Mouse (Mus musculus): Measurements from ENCODE around the gene Stat5a. TPM values are rescaled to one million over a fixed set of nuclear protein-coding genes. Genes with fewer than 3 reads are reported as not detected.

Gene Stat5a
- total and polyA plus RNA-seq, 2 experiments from 2014 or later = 4.0 to 5.1 TPM

- 93% methylated on average over 2 of the region's 2 CpGs for WGBS
- TF ChIP-seq CTCF (IDR thresholded peaks at IDR 0.05) = no peak
- Histone ChIP-seq H3K36me3 (ENCODE audit: insufficient read depth, low read length) (no peaks in the 10 kb centered on the region), H3K27ac (ENCODE audit: low read depth, low read length) (no peak overlapping the region), H3K9ac (replicated peaks; ENCODE audit: low read length, poor library complexity, severe bottlenecking) (no peak overlapping the region), H3K9me3 (ENCODE audit: low read length) (no peaks in the 10 kb centered on the region), H3K4me3 (ENCODE audit: low read depth, low read length) (no peak overlapping the region), H3K4me1 (ENCODE audit: insufficient read depth, low read length) (peaks cover 10% of the 10 kb centered on the region), H3K4me2 (ENCODE audit: low read depth, low read length, poor library complexity, severe bottlenecking) (no peak overlapping the region), H3K27me3 (ENCODE audit: insufficient read depth, low read length) (peaks cover 4% of the 10 kb centered on the region; the same call in 1 of the 2 replicates)
- ATAC-seq (ENCODE audit: low FRiP score) (no peak), DNase-seq (ENCODE audit: low spot score) (no peak)
Observed at GRCm38 (mm10) chr11:100852088-100852487, 7.1 kb upstream of the Stat5a start.

GRCm38 (mm10) chr11:100853018-100853417 is 6.1 kb upstream of the Stat5a start:
- no peaks in the 10 kb centered on the region for H3K9me3 ChIP-seq (ENCODE audit: low read length)
- H3K4me3 ChIP-seq (ENCODE audit: low read depth, low read length) = no peak overlapping the region
- H3K27ac ChIP-seq (ENCODE audit: low read depth, low read length) = no peak overlapping the region
- 86% methylated on average over 5 of the region's 5 CpGs for WGBS
- DNase-seq (ENCODE audit: low spot score) = no peak
- peaks cover 10% of the 10 kb centered on the region for H3K4me1 ChIP-seq (ENCODE audit: insufficient read depth, low read length)
- TF ChIP-seq CTCF (IDR thresholded peaks at IDR 0.05) = no peak
- no peaks in the 10 kb centered on the region for H3K36me3 ChIP-seq (ENCODE audit: insufficient read depth, low read length)
- peaks cover 4% of the 10 kb centered on the region; the same call in 1 of the 2 replicates for H3K27me3 ChIP-seq (ENCODE audit: insufficient read depth, low read length)
- H3K4me2 ChIP-seq (ENCODE audit: low read depth, low read length, poor library complexity, severe bottlenecking) = no peak overlapping the region
- H3K9ac ChIP-seq (replicated peaks; ENCODE audit: low read length, poor library complexity, severe bottlenecking) = no peak overlapping the region
- ATAC-seq (ENCODE audit: low FRiP score) = no peak

- Histone ChIP-seq H3K4me2 (ENCODE audit: low read depth, low read length, poor library complexity, severe bottlenecking) (no peak overlapping the region), H3K27me3 (ENCODE audit: insufficient read depth, low read length) (peaks cover 4% of the 10 kb centered on the region; the same call in 1 of the 2 replicates), H3K9me3 (ENCODE audit: low read length) (no peaks in the 10 kb centered on the region), H3K36me3 (ENCODE audit: insufficient read depth, low read length) (no peaks in the 10 kb centered on the region), H3K4me3 (ENCODE audit: low read depth, low read length) (no peak overlapping the region), H3K4me1 (ENCODE audit: insufficient read depth, low read length) (peaks cover 7% of the 10 kb centered on the region), H3K9ac (replicated peaks; ENCODE audit: low read length, poor library complexity, severe bottlenecking) (no peak overlapping the region), H3K27ac (ENCODE audit: low read depth, low read length) (no peak overlapping the region)
- ATAC-seq (ENCODE audit: low FRiP score) (no peak), DNase-seq (ENCODE audit: low spot score) (no peak)
- no peak for TF ChIP-seq CTCF (IDR thresholded peaks at IDR 0.05)
- WGBS = 53% methylated on average over 4 of the region's 4 CpGs
Observed at GRCm38 (mm10) chr11:100854268-100854667, 4.9 kb upstream of the Stat5a start.

- TF ChIP-seq CTCF (IDR thresholded peaks at IDR 0.05) = no peak
- no peak overlapping the region for H3K9ac ChIP-seq (replicated peaks; ENCODE audit: low read length, poor library complexity, severe bottlenecking)
- DNase-seq (ENCODE audit: low spot score) = no peak
- H3K4me1 ChIP-seq (ENCODE audit: insufficient read depth, low read length) = peaks cover 7% of the 10 kb centered on the region
- WGBS = 90% methylated on average over 4 of the region's 4 CpGs
- ATAC-seq (ENCODE audit: low FRiP score) = no peak
- H3K9me3 ChIP-seq (ENCODE audit: low read length) = no peaks in the 10 kb centered on the region
- no peak overlapping the region for H3K4me3 ChIP-seq (ENCODE audit: low read depth, low read length)
- no peak overlapping the region for H3K27ac ChIP-seq (ENCODE audit: low read depth, low read length)
- H3K36me3 ChIP-seq (ENCODE audit: insufficient read depth, low read length) = no peaks in the 10 kb centered on the region
- H3K27me3 ChIP-seq (ENCODE audit: insufficient read depth, low read length) = peaks cover 7% of the 10 kb centered on the region; the same call in 1 of the 2 replicates
- H3K4me2 ChIP-seq (ENCODE audit: low read depth, low read length, poor library complexity, severe bottlenecking) = no peak overlapping the region
Observed at GRCm38 (mm10) chr11:100855178-100855577, 4.0 kb upstream of the Stat5a start.

GRCm38 (mm10) chr11:100857960-100858359 is 1.2 kb upstream of the Stat5a start:
- no peak overlapping the region for H3K4me2 ChIP-seq (ENCODE audit: low read depth, low read length, poor library complexity, severe bottlenecking)
- no peaks in the 10 kb centered on the region for H3K36me3 ChIP-seq (ENCODE audit: insufficient read depth, low read length)
- no peak for ATAC-seq (ENCODE audit: low FRiP score)
- H3K9me3 ChIP-seq (ENCODE audit: low read length) = no peaks in the 10 kb centered on the region
- peaks cover 11% of the 10 kb centered on the region; the same call in 1 of the 2 replicates for H3K27me3 ChIP-seq (ENCODE audit: insufficient read depth, low read length)
- H3K4me1 ChIP-seq (ENCODE audit: insufficient read depth, low read length) = no peaks in the 10 kb centered on the region
- H3K4me3 ChIP-seq (ENCODE audit: low read depth, low read length) = no peak overlapping the region
- no peak overlapping the region for H3K9ac ChIP-seq (replicated peaks; ENCODE audit: low read length, poor library complexity, severe bottlenecking)
- H3K27ac ChIP-seq (ENCODE audit: low read depth, low read length) = no peak overlapping the region
- TF ChIP-seq CTCF (IDR thresholded peaks at IDR 0.05) = no peak
- no peak for DNase-seq (ENCODE audit: low spot score)
- WGBS = 68% methylated on average over 6 of the region's 6 CpGs

GRCm38 (mm10) chr11:100859579-100860075 is 476 bp downstream of the Stat5a start:
- DNase-seq (ENCODE audit: low spot score) (no peak), ATAC-seq (ENCODE audit: low FRiP score) (no peak)
- H3K4me2 ChIP-seq (ENCODE audit: low read depth, low read length, poor library complexity, severe bottlenecking) = peak overlapping the region; percentile 53
- H3K27ac ChIP-seq (ENCODE audit: low read depth, low read length) = no peak overlapping the region
- no peak for TF ChIP-seq CTCF (IDR thresholded peaks at IDR 0.05)
- H3K4me3 ChIP-seq (ENCODE audit: low read depth, low read length) = peak overlapping the region; percentile 41
- H3K9ac ChIP-seq (replicated peaks; ENCODE audit: low read length, poor library complexity, severe bottlenecking) = no peak overlapping the region
- no peaks in the 10 kb centered on the region for H3K36me3 ChIP-seq (ENCODE audit: insufficient read depth, low read length)
- WGBS = 66% methylated on average over 6 of the region's 6 CpGs
- H3K27me3 ChIP-seq (ENCODE audit: insufficient read depth, low read length) = peaks cover 8% of the 10 kb centered on the region; the same call in 1 of the 2 replicates
- H3K4me1 ChIP-seq (ENCODE audit: insufficient read depth, low read length) = no peaks in the 10 kb centered on the region
- no peaks in the 10 kb centered on the region for H3K9me3 ChIP-seq (ENCODE audit: low read length)
